Mouse (Mus musculus) Muller cell, postnatal 12 days (primary cell): ENCODE data around the gene Dnajb3.
"Not testable (repeated sequence)": the region's sequence is repeated elsewhere in the genome, so short reads cannot be mapped to it uniquely, and the experiment has no call there.

ENCODE experiments used
- DNase-seq: peaks from one replicate; pipeline ENCODE4 v3.0.0-alpha.2; 2015; ENCODE audit errors: inconsistent ontology term

The Dnajb3 gene

GRCm38 (mm10) chr1:88231803-88232499, 26.4 kb upstream of the Dnajb3 start:
- no peak for DNase-seq

- no peak for DNase-seq
These were observed 25.6 kb upstream of the Dnajb3 start for GRCm38 (mm10) chr1:88230981-88231802.

GRCm38 (mm10) chr1:88230421-88230820, 24.8 kb upstream of the Dnajb3 start:
- DNase-seq, result no peak

- no peak for DNase-seq
These were observed 24.4 kb upstream of the Dnajb3 start for GRCm38 (mm10) chr1:88229986-88230385.

- DNase-seq, result no peak
These were observed 24.0 kb upstream of the Dnajb3 start for GRCm38 (mm10) chr1:88229566-88229965.

GRCm38 (mm10) chr1:88228121-88228520, 22.5 kb upstream of the Dnajb3 start:
- no peak for DNase-seq

GRCm38 (mm10) chr1:88227482-88227881, 21.9 kb upstream of the Dnajb3 start:
- DNase-seq, result no peak

GRCm38 (mm10) chr1:88226670-88227379, 21.2 kb upstream of the Dnajb3 start, which contains the start of gene Mroh2a:
Gene Mroh2a, plus strand, starts transcription at chr1:88226986.
- DNase-seq, result no peak

- no peak for DNase-seq
These were observed 20.2 kb upstream of the Dnajb3 start for GRCm38 (mm10) chr1:88225741-88226140.

- not testable (repeated sequence) for DNase-seq
These were observed 19.7 kb upstream of the Dnajb3 start for GRCm38 (mm10) chr1:88225301-88225700.

- no peak for DNase-seq
These were observed 18.6 kb upstream of the Dnajb3 start for GRCm38 (mm10) chr1:88224029-88224776.

GRCm38 (mm10) chr1:88223591-88223990, 18.0 kb upstream of the Dnajb3 start:
- no peak for DNase-seq

GRCm38 (mm10) chr1:88223011-88223515, 17.5 kb upstream of the Dnajb3 start:
- not testable (repeated sequence) for DNase-seq

GRCm38 (mm10) chr1:88222216-88222615, 16.6 kb upstream of the Dnajb3 start:
- DNase-seq, result no peak

GRCm38 (mm10) chr1:88220336-88220735, 14.8 kb upstream of the Dnajb3 start:
- DNase-seq, result peak; percentile 13

- peak; percentile 19 for DNase-seq
These were observed 13.5 kb upstream of the Dnajb3 start for GRCm38 (mm10) chr1:88219054-88219453.

- DNase-seq, result no peak
These were observed 13.0 kb upstream of the Dnajb3 start for GRCm38 (mm10) chr1:88218591-88218990.

- DNase-seq, result peak; percentile 9
These were observed 12.5 kb upstream of the Dnajb3 start for GRCm38 (mm10) chr1:88218051-88218450.

- no peak for DNase-seq
These were observed 12.0 kb upstream of the Dnajb3 start for GRCm38 (mm10) chr1:88217576-88217975.

- DNase-seq, result no peak
These were observed 11.6 kb upstream of the Dnajb3 start for GRCm38 (mm10) chr1:88217144-88217543.

GRCm38 (mm10) chr1:88216551-88216950, 11.0 kb upstream of the Dnajb3 start:
- peak; percentile 4 for DNase-seq
